In the genomic region with DNA sequence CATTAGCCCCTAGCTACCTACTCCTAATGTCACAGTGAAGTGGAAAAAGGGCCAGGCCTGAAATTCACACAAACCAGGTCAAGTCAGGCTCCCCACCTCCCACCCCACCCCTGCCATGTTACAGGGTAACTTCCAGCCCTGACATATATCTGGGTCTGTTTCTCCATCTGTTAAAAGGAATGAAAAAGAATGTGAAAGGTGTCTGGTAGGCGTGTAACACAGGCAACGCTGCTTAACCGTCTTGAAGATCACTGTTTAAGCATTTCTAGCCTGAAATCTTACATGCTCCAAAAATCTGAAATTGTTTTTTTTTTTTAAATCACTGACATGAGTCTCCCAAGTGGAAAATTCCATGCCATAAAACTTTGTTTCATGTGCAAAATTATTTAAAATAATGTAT, we compare ENCODE assay signal across 26 mouse cellular contexts.
A peak's percentile ranks its signal among the peaks of the same experiment; 100 is the strongest.
DNase-seq lines count a peak whose midpoint lies in the region; ATAC-seq lines count a peak whose summit lies in the region.
"Had no signal": no experiment of that assay in that cellular context is flagged by ENCODE, and none has a peak within 500 bp of the region (broad histone marks: within the 10 kb centered on the region; RNA-seq: fewer than 3 reads in every experiment).

No protein-coding gene starts in this region.

- H3K4me1 ChIP-seq in heart, embryonic 11.5 days (ENCODE audit: control insufficient read depth, insufficient read depth, low read length): peaks cover 12% of the 10 kb centered on the region
- peaks cover 60% of the 10 kb centered on the region for H3K4me1 ChIP-seq in limb, embryonic 13.5 days
- peaks cover 67% of the 10 kb centered on the region for H3K4me1 ChIP-seq in limb, embryonic 10.5 days

- peak; percentile 78 for DNase-seq in heart, adult 11 months
- no peak for DNase-seq in limb, embryonic 10.5 days (ENCODE audit: low spot score)
- peak; percentile 54 for DNase-seq in brain, adult 2 months (ENCODE audit: low read depth, low spot score)
- peak; percentile 39 for DNase-seq in telencephalon, adult 2 months (ENCODE audit: low read depth, low spot score)
- DNase-seq in gastrocnemius, adult 18-20 months (ENCODE audit: low spot score): no peak
- DNase-seq: adrenal gland, postnatal 10 days; adrenal gland, postnatal 36 days; B cell, adult 2 months; cerebellum, adult 11 months; cerebellum, adult 2 months; cerebellum, adult 9-11 months; cerebellum, postnatal 25 days; gastrocnemius, postnatal 25 days had no signal

- no peak overlapping the region for H3K27ac ChIP-seq in heart, embryonic 11.5 days (ENCODE audit: low read depth, low read length)
- H3K27ac ChIP-seq in limb, embryonic 13.5 days: 0 out of 2 replicates have a peak overlapping the region, but pooled peaks have one; percentile 6
- H3K27ac ChIP-seq in limb, embryonic 10.5 days: no peak overlapping the region
- H3K27ac ChIP-seq: embryonic facial prominence, embryonic 10.5 days; embryonic facial prominence, embryonic 13.5 days; forebrain, embryonic 15.5 days; heart, adult 2 months; hindbrain, embryonic 12.5 days; hindbrain, embryonic 15.5 days had no signal

- no peak for ATAC-seq in heart, embryonic 11.5 days (replicated peaks; ENCODE audit: insufficient number of reproducible peaks, low FRiP score, low TSS enrichment)
- ATAC-seq in limb, embryonic 13.5 days (ENCODE audit: low FRiP score, low read depth): no peak
- ATAC-seq: Patski had no signal

- H3K4me2 ChIP-seq in heart, embryonic 11.5 days: no peak overlapping the region
- no peak overlapping the region for H3K4me2 ChIP-seq in limb, embryonic 13.5 days (replicated peaks)
- H3K4me2 ChIP-seq: embryonic facial prominence, embryonic 13.5 days; forebrain, embryonic 12.5 days; forebrain, embryonic 15.5 days; hindbrain, embryonic 12.5 days; hindbrain, embryonic 15.5 days had no signal

- no peak overlapping the region for H3K9ac ChIP-seq in heart, embryonic 11.5 days (ENCODE audit: low read depth, low read length)
- no peak overlapping the region for H3K9ac ChIP-seq in limb, embryonic 13.5 days
- H3K9ac ChIP-seq: embryonic facial prominence, embryonic 13.5 days; forebrain, embryonic 12.5 days; forebrain, embryonic 15.5 days; hindbrain, embryonic 12.5 days; hindbrain, embryonic 15.5 days had no signal

- peaks cover 67% of the 10 kb centered on the region for H3K27me3 ChIP-seq in heart, embryonic 11.5 days (ENCODE audit: control insufficient read depth, insufficient read depth, low read length)
- peaks cover 66% of the 10 kb centered on the region for H3K27me3 ChIP-seq in limb, embryonic 13.5 days
- peaks cover 94% of the 10 kb centered on the region for H3K27me3 ChIP-seq in limb, embryonic 10.5 days (ENCODE audit: low read depth, poor library complexity, severe bottlenecking)
- H3K27me3 ChIP-seq: forebrain, embryonic 12.5 days; forebrain, embryonic 15.5 days; hindbrain, embryonic 12.5 days; hindbrain, embryonic 15.5 days; Patski had no signal

- H3K36me3 ChIP-seq in heart, embryonic 11.5 days (ENCODE audit: control insufficient read depth, insufficient read depth, low read length): no peaks in the 10 kb centered on the region
- H3K36me3 ChIP-seq in limb, embryonic 13.5 days: no peaks in the 10 kb centered on the region
- H3K36me3 ChIP-seq in limb, embryonic 10.5 days: no peaks in the 10 kb centered on the region
- H3K36me3 ChIP-seq: embryonic facial prominence, embryonic 10.5 days; embryonic facial prominence, embryonic 13.5 days; forebrain, embryonic 12.5 days; forebrain, embryonic 15.5 days; G1E; heart, embryonic 10.5 days; hindbrain, embryonic 12.5 days; hindbrain, embryonic 15.5 days had no signal

- WGBS in heart, embryonic 11.5 days (ENCODE audit: insufficient replicate concordance): 70% methylated on average over 3 of the region's 3 CpGs
- WGBS in limb, embryonic 13.5 days: 63% methylated on average over 3 of the region's 3 CpGs
- WGBS in limb, embryonic 10.5 days: 80% methylated on average over 3 of the region's 3 CpGs

- no peaks in the 10 kb centered on the region for H3K9me3 ChIP-seq in heart, embryonic 11.5 days (replicated peaks; ENCODE audit: control insufficient read depth, low read length)
- no peaks in the 10 kb centered on the region for H3K9me3 ChIP-seq in limb, embryonic 13.5 days
- H3K9me3 ChIP-seq in limb, embryonic 10.5 days (replicated peaks): no peaks in the 10 kb centered on the region
- H3K9me3 ChIP-seq: embryonic facial prominence, embryonic 10.5 days; embryonic facial prominence, embryonic 13.5 days; forebrain, embryonic 12.5 days; forebrain, embryonic 15.5 days; heart, embryonic 10.5 days; hindbrain, embryonic 12.5 days; hindbrain, embryonic 15.5 days had no signal

- no peak overlapping the region for H3K4me3 ChIP-seq in heart, embryonic 11.5 days (ENCODE audit: low read depth, low read length)
- H3K4me3 ChIP-seq in limb, embryonic 13.5 days: no peak overlapping the region
- H3K4me3 ChIP-seq in limb, embryonic 10.5 days: no peak overlapping the region
- H3K4me3 ChIP-seq: embryonic facial prominence, embryonic 10.5 days; embryonic facial prominence, embryonic 13.5 days; erythroblast, embryonic 14.5 days; forebrain, embryonic 12.5 days; forebrain, embryonic 15.5 days; heart, adult 2 months; heart, embryonic 10.5 days; hindbrain, embryonic 12.5 days; hindbrain, embryonic 15.5 days had no signal

Comparison
In these comparisons a context has a peak if more than half of its experiments do, and no peak if none do; other contexts are left out.
1. DNase-seq: peak in heart, adult 11 months (single experiment), brain, adult 2 months (single experiment) and telencephalon, adult 2 months (single experiment); none in limb, embryonic 10.5 days (single experiment) and gastrocnemius, adult 18-20 months (single experiment).